Mouse (Mus musculus) midbrain, embryonic 15.5 days (tissue): ENCODE results near the gene Aqp1. TPM values are rescaled to one million over a fixed set of nuclear protein-coding genes. Genes with fewer than 3 reads are reported as not detected.

Source experiments
- ATAC-seq: fragments of 200-750 bp; cut with Nextera tagmentation; replicated peaks from 2 replicates; pipeline ENCODE4 v1.8.0; 2017; ENCODE audit warnings: moderate TSS enrichment
- H3K27ac ChIP-seq: fragments of 300-500 bp; sonication (generic); 2 replicates; pipeline ENCODE4 v1.5.1; 2015; ENCODE audit warnings: mild to moderate bottlenecking, inconsistent platforms
- H3K27me3 ChIP-seq: fragments of 300-500 bp; sonication (generic); replicated peaks from 2 replicates; pipeline ENCODE4 v1.6.1; 2015; ENCODE audit warnings: inconsistent platforms
- H3K36me3 ChIP-seq: fragments of 300-500 bp; sonication (generic); replicated peaks from 2 replicates; pipeline ENCODE4 v1.6.1; 2015; ENCODE audit warnings: inconsistent platforms
- H3K4me1 ChIP-seq: fragments of 300-500 bp; sonication (generic); 2 replicates; pipeline ENCODE4 v1.6.1; 2015; ENCODE audit warnings: inconsistent platforms
- H3K4me2 ChIP-seq: fragments of 300-500 bp; sonication (generic); 2 replicates; pipeline ENCODE4 v1.6.1; 2015; ENCODE audit warnings: inconsistent platforms, mild to moderate bottlenecking, moderate library complexity
- H3K4me3 ChIP-seq: fragments of 300-500 bp; sonication (generic); 2 replicates; pipeline ENCODE4 v1.5.1; 2015; ENCODE audit warnings: mild to moderate bottlenecking, inconsistent platforms
- H3K9ac ChIP-seq: fragments of 300-500 bp; sonication (generic); 2 replicates; pipeline ENCODE4 v1.6.1; 2015; ENCODE audit warnings: mild to moderate bottlenecking, inconsistent platforms
- H3K9me3 ChIP-seq: fragments of 300-500 bp; sonication (generic); 2 replicates; pipeline ENCODE4 v1.6.1; 2016; ENCODE audit warnings: inconsistent platforms
- WGBS: fragments of 180-500 bp; shearing (Covaris S2); methylation state at CpG from one replicate; pipeline ENCODE4 v1.1.7; 2015; ENCODE audit warnings: mixed read lengths; 5-methylcytosine and 5-hydroxymethylcytosine counted together
- polyA plus RNA-seq: library from polyadenylated mRNA; unstranded; fragments of >200 nt; fragmentation: Nextera tagmentation; extraction: Ambion mirVana; gene quantifications from 2 replicates; pipeline ENCODE4 v1.2.1, GENCODE M21; 2015

The Aqp1 gene
- polyA plus RNA-seq, 1 experiment from 2014 or later = 4.5 TPM

DNA sequence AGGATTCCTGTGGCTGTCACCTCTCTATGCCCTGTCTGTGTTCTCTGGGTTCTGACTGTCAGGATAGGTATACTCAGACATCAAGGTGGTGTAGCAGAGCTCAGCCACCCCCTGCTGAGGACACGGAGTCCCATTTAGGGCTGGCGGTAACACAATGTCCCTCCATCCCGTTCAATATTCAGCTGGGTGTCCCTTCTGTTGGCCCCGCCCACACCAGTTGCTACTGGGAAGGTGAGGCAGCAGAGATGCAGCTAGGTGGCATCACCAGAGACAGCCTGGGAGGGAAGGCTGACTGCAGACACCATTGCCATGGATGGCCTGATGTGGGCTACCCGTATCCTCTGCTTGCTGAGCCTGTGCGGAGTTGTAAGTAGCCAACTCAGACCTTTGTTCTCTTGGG, 39.8 kb downstream of the Aqp1 start, which contains the start of gene Ghrhr:
Gene Ghrhr (plus strand): TSS at position 220 of the 400 bp plus-strand sequence.
- no peaks in the 10 kb centered on the region for H3K9me3 ChIP-seq
- no peak for ATAC-seq
- H3K4me2 ChIP-seq = no peak within 1 kb of the TSS
- no peaks in the 10 kb centered on the region for H3K27me3 ChIP-seq
- 82% methylated on average over 6 of the region's 6 CpGs for WGBS
- no peak within 1 kb of the TSS for H3K27ac ChIP-seq
- no peaks in the 10 kb centered on the region for H3K36me3 ChIP-seq
- H3K4me3 ChIP-seq = no peak within 1 kb of the TSS
- no peaks in the 10 kb centered on the region for H3K4me1 ChIP-seq
- H3K9ac ChIP-seq = no peak within 1 kb of the TSS

DNA sequence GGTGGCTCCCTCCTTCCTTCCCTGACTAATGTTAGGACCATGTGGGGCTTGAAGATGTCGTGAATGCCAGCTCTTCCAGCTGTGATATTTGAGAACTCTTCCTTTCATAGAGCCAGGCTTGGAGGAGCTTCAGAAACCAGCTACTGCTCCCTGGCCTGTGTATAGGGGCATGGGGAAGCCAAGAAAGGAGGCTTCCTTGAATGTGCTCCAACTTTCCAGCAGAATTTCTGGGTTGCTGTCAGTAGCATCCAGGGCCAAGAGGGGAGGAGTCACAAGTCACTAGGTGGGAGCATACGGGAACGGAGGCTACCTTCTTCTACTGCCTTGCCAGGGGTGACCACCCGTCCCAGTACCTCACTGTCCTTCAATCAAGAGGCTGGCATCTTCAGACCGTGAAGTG, 40.3 kb downstream of the Aqp1 start:
- no peak for ATAC-seq
- no peak overlapping the region for H3K27ac ChIP-seq
- no peaks in the 10 kb centered on the region for H3K36me3 ChIP-seq
- 78% methylated on average over 5 of the region's 5 CpGs for WGBS
- no peaks in the 10 kb centered on the region for H3K4me1 ChIP-seq
- H3K4me3 ChIP-seq = no peak overlapping the region
- H3K27me3 ChIP-seq = no peaks in the 10 kb centered on the region
- no peak overlapping the region for H3K9ac ChIP-seq
- no peak overlapping the region for H3K4me2 ChIP-seq
- H3K9me3 ChIP-seq = no peaks in the 10 kb centered on the region

DNA sequence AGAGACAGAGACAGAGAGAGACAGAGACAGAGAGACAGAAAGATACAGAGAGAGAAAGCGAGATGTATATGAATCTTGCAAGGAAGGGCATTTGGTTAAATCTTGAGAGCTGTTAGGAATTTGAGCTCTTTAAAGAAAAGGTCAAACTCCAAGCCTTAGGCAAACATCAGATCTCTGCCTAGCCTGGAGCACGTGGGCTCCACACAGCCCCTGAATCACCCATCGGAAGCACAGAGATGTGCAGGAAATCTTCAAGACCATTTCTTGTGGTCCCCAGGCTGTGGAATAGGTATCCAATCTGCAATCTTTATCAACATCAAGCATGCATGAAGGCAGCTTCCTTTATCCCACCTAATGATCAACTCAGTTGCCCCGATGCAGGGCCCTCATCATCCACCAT, 41.2 kb downstream of the Aqp1 start:
- H3K9me3 ChIP-seq = no peaks in the 10 kb centered on the region
- no peaks in the 10 kb centered on the region for H3K36me3 ChIP-seq
- H3K9ac ChIP-seq = no peak overlapping the region
- no peaks in the 10 kb centered on the region for H3K27me3 ChIP-seq
- no peak overlapping the region for H3K4me2 ChIP-seq
- H3K4me1 ChIP-seq = no peaks in the 10 kb centered on the region
- WGBS = 84% methylated on average over 4 of the region's 4 CpGs
- H3K27ac ChIP-seq = no peak overlapping the region
- no peak for ATAC-seq
- H3K4me3 ChIP-seq = no peak overlapping the region

DNA sequence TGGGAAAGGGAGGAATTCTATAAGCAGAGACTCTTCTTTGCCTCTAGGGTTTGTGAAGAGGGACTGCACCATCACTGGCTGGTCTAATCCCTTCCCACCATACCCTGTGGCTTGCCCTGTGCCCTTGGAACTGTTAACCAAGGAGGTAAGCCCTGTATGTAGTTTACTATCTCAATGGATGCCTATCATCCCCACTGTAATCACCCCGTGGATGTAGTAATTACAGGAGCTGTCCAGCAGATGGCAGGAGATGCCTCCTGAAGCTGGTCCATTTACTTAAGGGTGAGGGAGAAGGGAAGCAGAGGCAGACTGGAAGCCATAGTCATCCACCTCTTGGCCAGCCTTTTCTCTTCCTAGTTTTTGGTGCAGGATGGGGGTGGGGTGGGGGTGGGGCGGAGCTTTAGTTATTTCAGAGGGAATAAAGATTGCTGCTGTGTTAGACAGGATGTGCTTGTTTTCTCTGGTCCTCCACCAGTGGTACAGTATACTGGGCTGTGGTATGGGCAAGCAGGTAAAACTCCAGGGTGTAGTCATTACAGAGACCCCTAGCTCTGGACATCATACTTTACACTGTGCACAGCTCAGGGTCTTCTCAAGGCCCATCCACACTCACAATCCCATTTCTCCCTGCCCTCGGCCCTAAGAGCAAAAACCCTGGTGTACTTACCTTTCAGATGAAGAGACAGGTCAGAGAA, 43.6 kb downstream of the Aqp1 start:
- H3K27ac ChIP-seq = no peak overlapping the region
- no peak overlapping the region for H3K9ac ChIP-seq
- H3K27me3 ChIP-seq = no peaks in the 10 kb centered on the region
- peak; percentile 70 for ATAC-seq
- H3K4me1 ChIP-seq = no peaks in the 10 kb centered on the region
- H3K9me3 ChIP-seq = no peaks in the 10 kb centered on the region
- no peak overlapping the region for H3K4me2 ChIP-seq
- no peaks in the 10 kb centered on the region for H3K36me3 ChIP-seq
- 37% methylated on average over 3 of the region's 3 CpGs for WGBS
- no peak overlapping the region for H3K4me3 ChIP-seq

DNA sequence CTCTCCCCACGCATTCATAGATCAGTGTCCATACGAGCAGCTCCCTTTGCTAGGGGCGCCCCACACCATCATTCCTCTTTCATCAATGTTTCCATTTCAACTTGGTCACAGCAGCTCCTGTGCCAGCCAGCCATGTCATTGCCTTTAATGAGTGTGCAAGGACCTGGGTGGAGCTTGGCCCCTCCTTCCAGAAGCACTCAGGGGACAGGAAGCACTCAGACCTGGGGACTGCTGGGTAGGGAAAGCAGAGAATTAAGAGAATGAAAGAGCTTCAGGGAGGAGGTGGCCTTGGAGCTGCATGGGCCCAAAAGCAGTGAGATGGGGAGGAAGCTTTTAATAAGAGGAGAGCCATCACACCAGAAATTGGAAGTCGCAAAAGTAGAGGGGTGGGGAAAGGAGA, 45.7 kb downstream of the Aqp1 start:
- no peak overlapping the region for H3K27ac ChIP-seq
- no peaks in the 10 kb centered on the region for H3K36me3 ChIP-seq
- no peak overlapping the region for H3K9ac ChIP-seq
- H3K4me3 ChIP-seq = no peak overlapping the region
- H3K27me3 ChIP-seq = no peaks in the 10 kb centered on the region
- no peaks in the 10 kb centered on the region for H3K4me1 ChIP-seq
- no peak overlapping the region for H3K4me2 ChIP-seq
- WGBS = 83% methylated on average over 4 of the region's 4 CpGs
- no peaks in the 10 kb centered on the region for H3K9me3 ChIP-seq
- no peak for ATAC-seq

DNA sequence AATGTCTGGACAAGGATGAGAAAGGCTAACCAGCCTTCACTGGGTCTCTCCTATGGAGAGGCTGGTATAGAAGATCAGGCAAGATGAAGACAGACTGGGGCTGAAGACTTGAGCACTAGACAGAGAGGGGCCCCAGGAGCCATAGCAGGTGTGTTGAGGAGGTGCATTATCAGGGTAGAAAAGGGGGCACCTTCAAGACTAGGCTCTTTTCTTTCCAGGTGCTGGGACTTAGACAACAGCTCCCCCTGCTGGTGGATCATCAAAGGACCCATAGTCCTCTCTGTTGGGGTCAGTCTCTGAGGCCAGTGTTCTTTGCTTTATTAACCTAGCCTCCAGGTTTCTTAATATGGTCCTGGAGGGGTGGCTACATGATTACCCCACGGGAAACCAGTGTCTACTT, 47.7 kb downstream of the Aqp1 start:
- Histone ChIP-seq H3K4me1 (peaks cover 9% of the 10 kb centered on the region), H3K9ac (no peak overlapping the region), H3K9me3 (no peaks in the 10 kb centered on the region), H3K36me3 (no peaks in the 10 kb centered on the region), H3K4me3 (no peak overlapping the region), H3K27me3 (no peaks in the 10 kb centered on the region), H3K27ac (no peak overlapping the region), H3K4me2 (no peak overlapping the region)
- no peak for ATAC-seq
- WGBS = 29% methylated on average over 1 of the region's 1 CpGs

DNA sequence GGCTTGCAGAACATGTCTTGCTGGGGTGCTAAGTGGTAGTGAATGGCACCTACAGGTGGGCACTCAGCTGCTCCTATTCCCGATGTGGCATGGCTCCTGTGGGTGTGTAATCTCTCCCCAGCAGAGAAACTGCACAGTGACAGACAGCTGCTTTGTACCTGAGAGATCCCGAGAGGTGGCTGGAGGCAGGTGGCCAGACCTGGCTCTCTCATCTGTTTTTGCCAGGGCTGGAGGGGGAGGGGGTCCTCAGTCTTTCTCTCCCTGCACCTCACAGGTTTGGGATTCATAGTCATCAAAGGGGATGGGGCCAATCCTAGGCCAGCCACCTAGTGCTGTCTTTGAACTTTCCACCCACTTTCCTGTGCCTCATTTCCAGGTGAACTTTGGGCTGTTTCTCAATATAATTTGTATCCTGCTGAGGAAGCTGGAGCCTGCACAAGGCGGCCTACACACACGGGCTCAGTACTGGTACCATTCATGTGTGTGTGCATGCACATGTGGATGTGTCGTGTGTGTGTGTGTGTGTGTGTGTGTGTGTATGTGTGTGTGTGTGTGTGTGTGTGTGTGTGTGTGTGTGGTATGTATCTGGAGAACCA, 48.2 kb downstream of the Aqp1 start:
- Histone ChIP-seq H3K4me1 (peaks cover 9% of the 10 kb centered on the region), H3K36me3 (no peaks in the 10 kb centered on the region), H3K4me2 (no peak overlapping the region), H3K4me3 (no peak overlapping the region), H3K27ac (no peak overlapping the region), H3K27me3 (no peaks in the 10 kb centered on the region), H3K9me3 (no peaks in the 10 kb centered on the region), H3K9ac (no peak overlapping the region)
- WGBS = 78% methylated on average over 5 of the region's 5 CpGs
- no peak for ATAC-seq

DNA sequence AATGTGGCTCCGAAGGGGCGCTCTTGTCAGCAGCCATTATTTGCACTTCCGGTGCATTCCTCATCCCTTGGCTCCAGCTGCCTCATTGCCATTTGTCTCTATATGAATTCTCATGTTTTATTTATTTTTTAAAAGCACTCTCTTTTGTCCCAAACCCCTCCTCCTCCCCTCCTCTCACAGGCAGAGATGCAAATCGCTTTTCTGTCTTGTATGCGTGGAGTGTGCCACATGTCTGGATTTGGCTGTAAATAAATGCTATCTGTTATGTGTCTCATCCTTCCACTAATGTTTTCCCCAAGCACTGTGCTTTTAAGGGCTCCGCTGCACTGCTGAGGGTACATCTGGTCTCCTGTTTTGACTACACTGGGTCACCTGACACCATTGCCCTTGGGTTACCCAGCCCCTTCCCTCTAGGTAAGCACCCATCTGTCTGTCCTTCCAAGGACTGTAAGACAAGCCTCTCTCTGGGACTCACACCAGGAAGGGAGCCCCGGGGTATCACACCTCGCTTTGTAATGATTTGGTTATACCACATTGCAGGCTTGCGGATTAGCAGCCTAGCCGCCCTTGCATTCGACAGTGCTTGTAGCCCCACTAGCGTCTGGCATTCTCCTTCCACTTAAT, 52.4 kb downstream of the Aqp1 start:
- H3K27me3 ChIP-seq = no peaks in the 10 kb centered on the region
- H3K9ac ChIP-seq = no peak overlapping the region
- no peak overlapping the region for H3K4me2 ChIP-seq
- H3K27ac ChIP-seq = peak overlapping the region; percentile 43; the same call in 1 of the 2 replicates
- H3K4me1 ChIP-seq = peaks cover 25% of the 10 kb centered on the region
- H3K4me3 ChIP-seq = no peak overlapping the region
- no peaks in the 10 kb centered on the region for H3K9me3 ChIP-seq
- 23% methylated on average over 12 of the region's 12 CpGs for WGBS
- no peaks in the 10 kb centered on the region for H3K36me3 ChIP-seq
- ATAC-seq = no peak; the same call in 1 of the 2 replicates

DNA sequence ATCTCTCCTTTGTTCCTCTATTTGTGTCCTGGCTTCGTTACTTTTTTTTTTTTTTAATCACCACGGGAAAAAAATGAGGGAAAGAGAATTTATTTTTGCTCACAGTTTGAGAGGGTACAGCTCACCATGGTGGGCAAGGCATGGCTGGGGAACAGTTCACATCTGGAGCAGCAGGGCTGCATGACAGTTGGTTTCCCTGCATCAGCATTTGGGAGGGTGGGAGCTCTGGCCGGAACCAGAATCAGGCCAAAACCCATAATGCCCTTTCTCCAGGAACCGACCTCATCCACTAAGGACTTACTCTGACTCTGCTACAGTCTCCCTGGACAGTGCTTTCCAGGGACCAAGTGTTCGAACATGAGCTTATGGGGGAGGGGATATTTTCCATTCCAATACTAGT, 53.1 kb downstream of the Aqp1 start:
- no peaks in the 10 kb centered on the region for H3K36me3 ChIP-seq
- H3K4me1 ChIP-seq = peaks cover 25% of the 10 kb centered on the region
- WGBS = 71% methylated on average over 5 of the region's 5 CpGs
- H3K9ac ChIP-seq = no peak overlapping the region
- no peak overlapping the region for H3K4me2 ChIP-seq
- no peaks in the 10 kb centered on the region for H3K27me3 ChIP-seq
- no peak overlapping the region for H3K27ac ChIP-seq
- no peak overlapping the region for H3K4me3 ChIP-seq
- ATAC-seq = no peak
- no peaks in the 10 kb centered on the region for H3K9me3 ChIP-seq

DNA sequence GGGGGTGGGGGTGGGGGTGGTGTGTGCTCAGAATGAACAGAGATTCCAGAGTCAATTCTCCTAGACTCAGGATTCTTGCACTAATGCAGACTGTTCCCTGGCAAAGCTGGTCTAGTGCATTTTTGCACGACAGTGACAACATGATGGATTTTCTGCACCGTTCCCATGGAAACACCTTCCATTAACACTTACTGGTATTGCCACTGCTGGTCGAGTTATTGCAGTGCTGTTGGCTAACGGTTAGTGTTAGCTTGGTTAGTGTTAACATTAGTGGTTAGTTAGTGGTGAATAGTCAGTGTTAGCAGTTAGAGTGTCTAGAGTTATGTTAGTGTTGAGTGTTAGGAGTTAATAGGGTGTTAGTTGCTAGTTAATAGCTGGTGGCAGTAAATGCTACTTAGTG, 55.6 kb downstream of the Aqp1 start:
- Histone ChIP-seq H3K4me1 (peaks cover 34% of the 10 kb centered on the region), H3K4me2 (no peak overlapping the region), H3K36me3 (no peaks in the 10 kb centered on the region), H3K9ac (no peak overlapping the region), H3K4me3 (no peak overlapping the region), H3K27ac (no peak overlapping the region), H3K9me3 (no peaks in the 10 kb centered on the region), H3K27me3 (no peaks in the 10 kb centered on the region)
- peak; percentile 55 for ATAC-seq
- 42% methylated on average over 4 of the region's 4 CpGs for WGBS

DNA sequence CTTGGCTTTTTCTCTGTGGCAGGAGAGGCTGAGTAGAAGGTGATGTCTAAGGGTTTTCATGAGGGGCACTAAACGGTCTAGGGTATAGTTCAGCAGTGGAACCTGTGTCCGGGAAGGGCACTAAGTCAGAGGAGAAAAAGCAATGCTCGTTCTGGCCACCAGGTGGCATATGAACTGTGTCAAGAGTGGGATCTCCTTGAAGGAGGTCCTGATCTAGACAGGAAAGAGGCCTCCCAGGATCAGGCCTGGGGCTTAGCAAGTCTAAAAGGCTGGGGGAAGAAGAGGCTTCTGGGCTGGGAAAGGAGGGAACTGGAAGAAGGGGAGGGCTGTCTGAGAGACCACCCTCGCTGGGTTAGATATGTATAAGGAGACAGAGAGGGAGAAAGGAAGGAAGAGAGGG, 56.2 kb downstream of the Aqp1 start:
- peaks cover 36% of the 10 kb centered on the region for H3K4me1 ChIP-seq
- H3K27ac ChIP-seq = no peak overlapping the region
- WGBS = 16% methylated on average over 4 of the region's 4 CpGs
- ATAC-seq = peak; percentile 41
- H3K9ac ChIP-seq = no peak overlapping the region
- H3K27me3 ChIP-seq = no peaks in the 10 kb centered on the region
- H3K36me3 ChIP-seq = no peaks in the 10 kb centered on the region
- H3K4me2 ChIP-seq = no peak overlapping the region
- H3K9me3 ChIP-seq = no peaks in the 10 kb centered on the region
- H3K4me3 ChIP-seq = no peak overlapping the region

DNA sequence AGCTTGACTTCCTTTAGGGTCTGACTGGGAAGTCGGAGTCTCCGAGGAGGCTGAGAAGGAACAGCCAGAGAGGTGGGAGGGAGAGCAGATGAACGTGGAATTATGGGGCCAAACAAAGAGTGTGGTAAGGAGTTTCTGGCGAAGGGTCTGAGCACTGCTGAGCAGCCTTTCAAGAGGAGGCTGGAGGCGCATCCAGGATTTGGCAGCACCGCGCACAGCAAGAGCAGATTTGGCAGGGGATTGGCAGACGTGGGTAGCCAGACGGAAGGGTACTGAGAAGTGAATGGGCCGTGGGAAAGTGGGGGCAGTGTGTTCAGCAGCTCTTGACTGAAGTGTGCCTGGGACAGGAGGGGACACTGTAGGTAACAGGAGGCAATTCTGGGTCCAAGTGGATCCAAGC, 58.6 kb downstream of the Aqp1 start:
- no peak for ATAC-seq
- Histone ChIP-seq H3K9me3 (no peaks in the 10 kb centered on the region), H3K4me2 (no peak overlapping the region), H3K9ac (no peak overlapping the region), H3K27ac (0 out of 2 replicates have a peak overlapping the region, but pooled peaks have one; percentile 11), H3K27me3 (no peaks in the 10 kb centered on the region), H3K36me3 (no peaks in the 10 kb centered on the region), H3K4me1 (peaks cover 34% of the 10 kb centered on the region), H3K4me3 (no peak overlapping the region)
- WGBS = 50% methylated on average over 10 of the region's 10 CpGs

DNA sequence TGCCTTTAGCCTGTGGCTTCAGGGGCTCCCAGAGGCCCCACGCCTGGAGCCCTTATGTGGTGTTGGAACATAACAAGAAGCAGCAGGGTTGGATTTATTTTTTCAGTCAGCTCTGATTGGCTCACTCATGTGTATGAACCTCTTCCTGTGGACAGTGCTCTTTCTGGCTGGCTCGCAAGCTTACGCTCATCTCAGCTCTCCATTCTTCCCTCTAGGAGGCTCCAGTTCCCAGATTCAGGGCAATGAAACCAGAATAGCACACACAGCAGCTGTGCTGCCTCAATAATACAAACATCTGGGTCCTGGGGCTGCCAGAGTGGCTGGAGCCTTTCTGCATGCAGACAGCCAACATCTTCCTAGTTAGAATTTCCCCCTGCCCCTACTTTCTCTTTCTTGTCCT, 59.9 kb downstream of the Aqp1 start:
- Histone ChIP-seq H3K4me2 (no peak overlapping the region), H3K9me3 (no peaks in the 10 kb centered on the region), H3K27ac (peak overlapping the region; percentile 18), H3K36me3 (no peaks in the 10 kb centered on the region), H3K9ac (no peak overlapping the region), H3K4me3 (no peak overlapping the region), H3K4me1 (peaks cover 34% of the 10 kb centered on the region), H3K27me3 (no peaks in the 10 kb centered on the region)
- WGBS = 40% methylated on average over 3 of the region's 3 CpGs
- peak; percentile 31; the same call in 1 of the 2 replicates for ATAC-seq
